11 mouse cellular contexts compared by ENCODE assay signal in the genomic region with DNA sequence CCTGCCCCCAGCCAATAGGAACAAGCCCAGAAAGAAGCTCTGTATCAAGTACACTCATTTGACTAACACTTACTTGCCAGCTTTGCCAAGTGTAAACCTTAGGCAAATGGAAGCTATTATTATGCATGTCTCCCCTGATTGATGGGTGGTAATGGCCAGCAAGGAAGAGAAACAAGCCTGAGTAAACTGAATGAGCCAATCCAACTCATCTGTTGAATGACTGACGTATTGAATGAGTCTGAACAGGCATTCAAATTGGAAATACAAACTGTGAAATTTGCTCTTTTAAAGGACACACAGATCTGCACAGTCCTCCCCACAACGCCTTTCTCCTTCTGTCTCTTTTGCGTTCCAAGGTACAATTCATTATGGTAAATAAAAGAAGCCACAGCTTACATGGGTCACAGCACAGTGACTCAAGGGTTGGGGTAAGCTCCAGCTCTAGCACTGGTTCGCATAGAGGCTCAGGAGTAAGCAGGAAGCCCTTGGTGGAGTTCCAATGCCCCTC.
DNase-seq lines count a peak whose midpoint lies in the region; ATAC-seq lines count a peak whose summit lies in the region.
"Had no signal": no experiment of that assay in that cellular context is flagged by ENCODE, and none has a peak within 500 bp of the region (broad histone marks: within the 10 kb centered on the region; RNA-seq: fewer than 3 reads in every experiment).

No protein-coding gene starts in this region.

- peak; percentile 60 for DNase-seq in ZHBTc4 (ENCODE audit: low read depth, low spot score)
- peak; percentile 26 for DNase-seq in embryo, embryonic 11 days
- no peak for DNase-seq in hindbrain, embryonic 14.5 days (ENCODE audit: low spot score)
- no peak for DNase-seq in thymus, postnatal 0 days (ENCODE audit: low spot score)
- DNase-seq in adrenal gland, adult 2 months, result no peak
- DNase-seq: adrenal gland, postnatal 10 days; right cerebral cortex, postnatal 25 days had no signal

- H3K27me3 ChIP-seq in hindbrain, embryonic 14.5 days (ENCODE audit: control insufficient read depth, insufficient read depth, low read length), result no peaks in the 10 kb centered on the region
- H3K27me3 ChIP-seq in neural tube, embryonic 12.5 days (replicated peaks), result peaks cover 47% of the 10 kb centered on the region
- H3K27me3 ChIP-seq: Patski had no signal

- WGBS in hindbrain, embryonic 14.5 days, result 10% methylated on average over 4 of the region's 4 CpGs
- WGBS in neural tube, embryonic 12.5 days, result 7% methylated on average over 4 of the region's 4 CpGs

- no peaks in the 10 kb centered on the region for H3K36me3 ChIP-seq in hindbrain, embryonic 14.5 days (replicated peaks; ENCODE audit: control insufficient read depth, insufficient read depth)
- H3K36me3 ChIP-seq in neural tube, embryonic 12.5 days, result no peaks in the 10 kb centered on the region
- H3K36me3 ChIP-seq: limb, embryonic 10.5 days had no signal

- H3K4me3 ChIP-seq in hindbrain, embryonic 14.5 days (replicated peaks; ENCODE audit: low read length), result no peak overlapping the region
- H3K4me3 ChIP-seq in neural tube, embryonic 12.5 days, result no peak overlapping the region
- H3K4me3 ChIP-seq: limb, embryonic 10.5 days had no signal

- no peak overlapping the region for H3K9ac ChIP-seq in hindbrain, embryonic 14.5 days
- H3K9ac ChIP-seq in neural tube, embryonic 12.5 days, result no peak overlapping the region

- no peak overlapping the region for H3K4me2 ChIP-seq in hindbrain, embryonic 14.5 days (replicated peaks)
- no peak overlapping the region for H3K4me2 ChIP-seq in neural tube, embryonic 12.5 days (replicated peaks)

- peak; percentile 80 for ATAC-seq in hindbrain, embryonic 14.5 days (ENCODE audit: low FRiP score)
- peak; percentile 75 for ATAC-seq in neural tube, embryonic 12.5 days (ENCODE audit: low FRiP score, low read depth)
- no peak for ATAC-seq in erythroid progenitor cell, adult 5-6 weeks (replicated peaks; ENCODE audit: low FRiP score, poor library complexity, severe bottlenecking)
- ATAC-seq: Patski had no signal

- H3K4me1 ChIP-seq in hindbrain, embryonic 14.5 days (replicated peaks; ENCODE audit: control insufficient read depth, insufficient read depth, low read length), result peaks cover 16% of the 10 kb centered on the region
- peaks cover 15% of the 10 kb centered on the region; the same call in 1 of the 2 replicates for H3K4me1 ChIP-seq in neural tube, embryonic 12.5 days

- no peak overlapping the region for H3K27ac ChIP-seq in hindbrain, embryonic 14.5 days
- H3K27ac ChIP-seq in neural tube, embryonic 12.5 days, result no peak overlapping the region
- H3K27ac ChIP-seq: limb, embryonic 10.5 days had no signal

- H3K9me3 ChIP-seq in hindbrain, embryonic 14.5 days (ENCODE audit: control insufficient read depth, low read length), result no peaks in the 10 kb centered on the region
- H3K9me3 ChIP-seq in neural tube, embryonic 12.5 days, result no peaks in the 10 kb centered on the region
- H3K9me3 ChIP-seq: limb, embryonic 10.5 days had no signal

Comparison
In these comparisons a context has a peak if more than half of its experiments do, and no peak if none do; other contexts are left out.
1. DNase-seq: peak in ZHBTc4 (single experiment) and embryo, embryonic 11 days (single experiment); none in hindbrain, embryonic 14.5 days (single experiment), thymus, postnatal 0 days (single experiment) and adrenal gland, adult 2 months (single experiment).